Mouse (Mus musculus) adrenal gland, postnatal 25 days (tissue): ENCODE results near the gene Pth1r. TPM values are rescaled to one million over a fixed set of nuclear protein-coding genes. Genes with fewer than 3 reads are reported as not detected.
A peak's percentile ranks its signal among the peaks of the same experiment; 100 is the strongest.

Experiments
- DNase-seq: peaks from one replicate; pipeline ENCODE4 v3.0.0; 2021; ENCODE audit warnings: mixed read lengths
- total RNA-seq: library from RNA; stranded (reverse); gene quantifications from 2 replicates; pipeline ENCODE4 v1.2.3, GENCODE M21; 2021

Pth1r gene
- total RNA-seq, 1 experiment from 2014 or later = 9.7 TPM

DNA sequence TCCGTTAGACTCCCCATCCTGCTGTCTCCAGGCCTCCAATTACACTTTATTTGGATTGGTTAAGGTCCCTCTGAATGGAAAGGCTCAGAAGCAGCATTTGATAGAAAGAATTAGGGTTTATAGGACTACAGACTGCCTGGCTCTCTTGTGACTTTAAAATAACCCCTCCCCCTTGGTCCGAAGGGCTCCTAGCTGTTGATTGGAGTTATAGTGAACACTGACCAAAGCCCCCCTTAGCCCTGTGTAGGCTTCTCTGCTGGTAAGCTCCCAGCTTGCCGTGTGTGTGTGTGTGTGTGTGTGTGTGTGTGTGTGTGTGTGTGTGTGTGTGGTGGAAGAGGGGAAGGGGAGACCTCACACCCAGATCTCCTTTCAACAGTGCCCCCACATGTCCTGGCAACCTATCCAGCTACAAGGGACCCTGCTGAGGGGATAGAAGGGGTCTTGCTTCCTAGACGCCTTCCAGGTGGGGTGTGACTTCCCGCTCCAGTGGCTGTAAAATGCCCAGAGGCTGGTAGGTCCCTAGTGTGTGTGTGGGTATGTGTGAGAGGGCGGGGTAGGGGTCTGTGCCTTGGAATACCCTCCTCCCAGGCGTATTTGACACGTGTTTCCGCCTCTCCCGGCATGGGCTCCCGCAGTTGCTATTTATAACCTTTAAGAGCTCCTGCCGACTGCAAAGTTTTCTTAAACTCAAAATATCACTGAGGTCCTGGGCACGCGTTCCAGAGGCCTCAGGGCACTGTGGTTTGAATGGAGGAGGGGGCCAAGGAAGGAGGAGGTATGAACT is 3.7 kb upstream of the Pth1r start:
- DNase-seq = no peak

DNA sequence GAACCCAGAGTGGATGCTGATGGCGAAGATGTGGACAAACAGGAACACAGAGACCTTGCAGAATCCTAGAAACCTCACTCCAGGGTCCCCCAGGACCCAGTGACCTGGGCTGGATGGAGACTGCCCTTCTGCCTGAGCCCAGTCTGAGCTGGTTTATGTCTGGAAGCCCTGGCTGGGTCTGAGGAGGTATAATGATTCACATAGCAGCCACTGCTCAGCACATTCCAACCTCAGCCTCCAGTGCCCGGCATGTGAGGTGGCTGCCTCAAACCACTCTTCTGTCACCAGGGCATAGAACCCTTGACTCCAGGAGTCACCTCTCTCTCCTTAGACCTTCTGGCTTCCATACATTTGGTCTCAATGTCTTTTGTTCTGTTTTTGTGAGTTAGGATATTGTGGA is 1.5 kb upstream of the Pth1r start:
- no peak for DNase-seq

DNA sequence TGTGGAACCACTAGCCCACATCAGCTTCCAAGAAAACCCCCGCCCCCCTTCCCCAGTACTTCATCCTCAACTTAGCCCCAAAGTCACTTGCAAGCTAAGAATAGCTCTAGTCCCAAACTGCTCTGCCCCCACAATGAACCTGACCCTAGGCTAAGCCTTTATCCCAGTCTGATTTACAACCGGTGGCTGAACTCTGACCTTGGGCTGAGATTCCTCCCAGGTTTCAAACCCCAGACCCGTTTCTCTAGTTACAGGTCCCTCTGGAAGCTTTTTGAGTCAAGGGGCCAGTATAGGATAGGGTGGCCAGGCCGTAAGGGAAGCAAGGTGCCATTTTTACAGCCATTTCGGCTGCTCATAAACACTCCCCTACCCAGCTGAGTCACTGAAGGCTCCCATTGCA is 707 bp downstream of the Pth1r start:
- no peak for DNase-seq

DNA sequence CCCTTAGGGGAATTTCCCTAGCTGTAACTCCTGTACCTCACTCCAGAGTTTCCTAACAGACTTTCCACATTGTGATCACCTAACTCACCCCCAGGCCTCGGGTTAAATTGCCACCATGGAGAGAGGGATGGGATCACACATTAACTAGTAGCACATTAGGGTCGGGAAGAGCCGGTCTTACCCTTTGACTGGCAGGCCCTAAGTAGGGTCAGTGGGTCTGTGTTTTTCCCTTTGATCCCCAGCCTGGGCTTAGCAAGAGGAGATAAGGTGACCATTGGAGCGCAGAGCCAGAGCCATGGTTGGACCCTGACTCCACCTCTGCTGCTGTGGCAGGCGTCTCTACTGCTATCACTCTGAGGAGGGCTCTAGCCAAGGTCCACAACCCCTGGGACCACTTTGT is 1.2 kb downstream of the Pth1r start:
- no peak for DNase-seq

DNA sequence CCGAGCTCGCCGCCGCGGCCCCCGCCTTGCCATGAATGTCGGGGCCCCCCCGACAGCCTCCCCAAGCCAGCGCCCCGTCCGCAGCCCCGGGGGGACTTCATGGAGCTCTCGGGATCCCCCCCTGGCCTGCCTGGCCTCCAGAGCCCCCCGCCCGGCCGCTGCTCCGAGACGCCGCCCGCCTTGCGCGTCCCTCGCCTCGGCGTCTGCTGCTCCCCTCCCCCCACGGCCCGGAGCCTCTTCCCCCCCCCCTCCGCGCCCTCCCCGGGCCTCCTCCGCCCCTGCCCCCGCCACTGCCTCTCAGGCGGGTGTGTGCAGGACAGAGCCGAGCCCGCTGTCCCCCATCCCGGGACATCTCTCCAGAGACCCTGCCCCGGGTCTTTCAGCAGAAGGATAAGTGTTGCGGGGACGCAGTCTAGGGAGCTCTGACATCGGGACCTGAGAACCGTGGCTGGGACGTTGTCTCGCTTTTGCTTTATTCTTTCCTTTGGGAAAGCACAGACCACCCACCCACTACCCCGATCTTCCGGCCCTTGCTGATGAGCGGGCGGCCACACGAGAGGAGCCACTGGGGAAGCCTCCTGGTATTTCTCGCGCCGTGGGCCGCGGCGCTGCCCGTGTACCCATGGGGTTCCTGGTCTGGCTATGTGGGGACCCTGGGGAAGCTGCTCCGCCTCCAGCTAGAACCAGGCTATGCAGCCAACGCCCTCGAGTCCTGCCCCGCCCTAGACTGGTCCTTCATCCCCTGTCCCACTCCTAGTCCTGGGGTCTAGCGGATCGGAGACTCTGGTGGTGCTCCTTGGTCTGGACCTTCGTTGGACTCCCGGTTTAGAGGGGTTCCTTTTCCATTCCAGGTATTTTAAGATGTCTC is 3.3 kb downstream of the Pth1r start:
- DNase-seq = peak; percentile 26

DNA sequence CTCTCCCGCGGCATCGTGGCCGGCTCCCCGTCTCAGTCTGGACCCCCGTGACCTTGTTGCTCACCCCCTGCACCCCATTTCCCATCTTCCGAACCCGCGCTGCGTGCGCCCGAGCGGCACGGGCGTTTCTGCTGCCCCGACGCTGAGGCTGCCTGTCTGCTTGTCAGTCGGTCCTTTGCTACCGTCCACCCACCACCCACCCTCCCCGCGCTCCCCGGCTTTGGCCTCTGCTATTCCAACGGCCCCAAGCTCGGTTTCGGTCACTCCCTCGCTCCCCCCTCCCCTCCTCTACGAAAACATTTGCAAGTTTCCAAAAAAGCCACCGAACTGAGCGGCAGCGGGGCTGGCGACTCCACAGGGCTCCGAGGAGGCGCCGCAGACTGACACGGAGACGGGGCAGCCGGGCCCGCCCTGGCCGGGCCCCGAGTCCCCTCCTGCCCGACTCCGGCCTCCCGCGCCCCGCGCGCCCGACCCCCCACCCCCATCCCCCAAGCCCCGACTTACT is 3.9 kb downstream of the Pth1r start:
- peak; percentile 27 for DNase-seq

DNA sequence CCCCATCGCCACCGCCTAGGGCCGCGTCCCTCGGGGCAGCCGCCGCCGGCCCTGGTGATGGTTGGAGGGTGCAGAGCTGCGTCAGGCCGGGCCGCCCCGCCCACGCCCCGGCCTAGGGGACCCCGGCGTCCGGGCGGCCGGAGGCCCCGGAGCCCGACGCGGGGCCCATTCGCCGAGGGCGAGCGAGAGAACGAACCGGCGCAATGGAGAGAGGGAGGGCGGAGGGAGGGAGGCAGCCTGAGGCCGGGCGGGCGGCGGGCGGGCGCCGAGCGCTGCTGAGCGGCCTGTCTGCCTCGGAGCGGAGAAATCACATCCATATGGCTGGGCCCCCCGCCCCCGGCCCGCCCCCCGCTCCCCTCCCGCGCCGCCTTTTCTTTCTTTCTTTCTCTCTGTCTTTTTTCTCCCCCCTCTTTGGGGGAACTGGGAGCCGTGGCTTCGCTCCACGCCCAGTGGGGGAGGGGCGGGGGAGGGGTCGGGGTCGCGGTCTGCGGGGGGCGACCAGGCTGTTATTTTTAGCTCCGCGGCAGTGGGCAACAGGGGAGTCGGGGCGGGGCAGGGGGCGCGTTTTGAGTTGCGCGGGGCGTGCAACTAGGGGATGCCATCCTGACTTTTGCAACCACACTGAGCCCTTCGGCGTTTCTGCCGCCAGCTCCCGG is 4.5 kb downstream of the Pth1r start:
- peak; percentile 33 for DNase-seq

DNA sequence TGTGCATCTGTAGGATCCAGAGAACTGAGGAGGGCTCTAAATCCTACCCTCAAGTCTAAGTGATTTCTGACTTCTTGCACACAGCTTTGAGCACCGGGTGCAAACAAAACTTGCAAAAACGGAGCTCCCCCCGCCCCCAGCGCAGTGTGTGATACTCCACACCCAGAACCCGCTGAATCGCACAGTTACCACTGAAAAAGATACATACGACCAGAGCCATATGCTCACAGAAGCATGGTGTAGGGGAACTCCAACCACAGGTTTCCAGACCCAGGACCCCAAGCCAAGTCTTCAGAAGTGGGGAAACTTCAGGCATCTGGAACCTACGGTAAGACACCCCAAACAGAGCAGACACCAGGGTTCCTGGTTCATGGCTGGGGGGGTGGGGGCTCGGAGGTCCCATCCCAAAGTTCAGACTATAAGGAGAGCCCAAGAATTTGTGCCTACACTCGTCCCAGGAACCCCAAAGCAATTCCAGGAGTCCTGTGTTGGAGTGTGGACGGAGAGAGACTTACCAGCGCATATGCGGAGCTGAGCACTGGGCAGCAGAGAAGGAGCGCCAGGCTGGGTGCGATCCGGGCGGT is 5.1 kb downstream of the Pth1r start, which contains the start of gene Myl3:
Myl3 (plus strand) TSS at position 151 of the 584 bp plus-strand sequence.
- DNase-seq = no peak

DNA sequence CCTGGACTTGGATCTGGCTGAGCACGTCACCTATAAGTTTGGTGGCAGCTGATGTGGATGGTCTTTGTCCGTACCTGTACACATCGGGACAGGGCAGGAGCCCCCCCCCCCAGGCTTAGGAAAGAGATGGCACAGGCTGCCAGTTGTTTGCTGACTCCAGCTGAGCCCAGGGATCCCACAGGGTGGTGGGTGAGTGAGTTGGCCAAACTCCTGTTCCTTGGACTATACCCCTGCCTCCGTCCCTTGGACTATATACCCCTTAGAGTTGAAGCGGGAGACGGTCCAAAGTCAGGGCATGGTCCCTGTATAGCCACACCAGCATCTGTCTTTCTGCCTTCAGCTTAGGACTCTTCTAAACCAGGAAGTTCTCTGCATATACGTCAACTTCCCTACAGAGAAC is 7.0 kb downstream of the Pth1r start:
- no peak for DNase-seq

DNA sequence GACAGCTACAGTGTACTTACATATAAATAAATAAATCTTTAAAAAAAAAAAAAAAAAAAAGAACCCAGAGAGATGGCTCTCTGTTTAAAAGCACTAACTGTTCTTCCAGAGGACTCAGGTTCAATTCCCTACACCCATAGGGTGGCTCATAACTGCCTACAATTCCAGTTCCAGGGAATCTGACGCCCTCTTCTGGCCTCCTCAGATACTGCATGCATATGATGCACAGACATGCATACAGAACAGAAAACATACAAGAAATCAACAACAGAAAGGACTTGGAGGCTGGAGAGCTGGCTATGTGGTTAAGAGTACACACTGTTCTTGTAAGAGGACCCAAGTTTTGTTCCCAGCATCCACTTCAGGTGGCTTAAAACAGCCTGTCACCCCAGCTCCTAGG is 8.9 kb downstream of the Pth1r start:
- no peak for DNase-seq

DNA sequence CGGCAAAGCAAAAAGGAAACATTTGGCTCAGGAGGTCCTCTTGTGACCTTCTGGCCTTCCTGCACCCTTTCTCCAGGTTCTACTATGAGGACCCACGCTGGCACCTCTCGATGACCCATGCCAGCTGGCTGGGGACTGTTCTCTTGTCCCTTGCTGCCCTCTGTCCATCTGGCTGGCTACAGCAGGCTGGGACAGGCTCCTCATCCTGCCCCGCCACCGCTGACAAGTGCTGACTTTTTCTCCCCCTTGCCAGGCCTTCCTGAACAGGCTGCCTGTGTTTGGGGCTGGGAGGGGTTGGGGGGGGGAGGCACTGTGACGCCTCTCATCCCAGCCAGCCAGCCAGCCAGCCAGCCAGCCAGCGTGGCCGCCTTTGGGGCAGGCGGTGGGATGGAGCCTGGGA is 10.6 kb downstream of the Pth1r start:
- DNase-seq = no peak

DNA sequence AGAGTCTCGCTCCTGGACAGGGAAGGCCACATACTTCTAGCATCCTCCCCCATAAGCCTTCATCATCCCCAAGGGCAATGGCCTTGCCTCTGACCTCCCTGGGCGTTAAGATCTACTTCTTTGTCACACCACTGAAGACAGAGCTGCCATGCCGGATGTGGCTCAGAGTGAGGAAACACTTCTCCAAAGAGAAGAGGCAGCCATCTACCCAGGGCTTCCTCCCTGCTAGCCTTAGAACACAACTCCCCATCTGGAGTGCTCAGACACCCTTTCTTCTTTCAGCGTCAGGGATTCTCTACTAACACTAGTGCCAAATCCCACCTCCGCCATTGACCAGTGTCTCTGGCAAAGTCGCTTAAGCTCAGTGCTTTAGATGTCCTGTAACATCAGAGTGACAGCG is 12.8 kb downstream of the Pth1r start:
- DNase-seq = no peak

DNA sequence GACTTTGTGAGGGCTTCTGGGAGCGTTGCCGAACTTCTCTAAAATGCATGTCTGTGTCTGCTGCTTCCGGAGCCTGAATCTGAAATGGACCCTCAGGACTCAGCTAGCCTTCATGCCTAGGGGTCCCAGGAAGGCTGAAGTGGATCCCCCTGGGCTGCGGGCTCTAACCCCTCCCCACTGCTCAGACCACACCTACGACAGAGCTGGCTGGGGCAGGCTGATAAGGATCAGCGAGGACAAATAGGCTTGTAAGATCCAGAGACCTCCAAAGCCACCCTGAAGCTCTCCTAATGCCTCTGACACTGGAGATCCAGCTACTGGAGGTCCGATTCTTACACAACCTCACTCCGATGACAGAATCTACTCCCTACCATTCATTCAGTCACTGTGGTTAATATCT is 13.8 kb downstream of the Pth1r start:
- no peak for DNase-seq

DNA sequence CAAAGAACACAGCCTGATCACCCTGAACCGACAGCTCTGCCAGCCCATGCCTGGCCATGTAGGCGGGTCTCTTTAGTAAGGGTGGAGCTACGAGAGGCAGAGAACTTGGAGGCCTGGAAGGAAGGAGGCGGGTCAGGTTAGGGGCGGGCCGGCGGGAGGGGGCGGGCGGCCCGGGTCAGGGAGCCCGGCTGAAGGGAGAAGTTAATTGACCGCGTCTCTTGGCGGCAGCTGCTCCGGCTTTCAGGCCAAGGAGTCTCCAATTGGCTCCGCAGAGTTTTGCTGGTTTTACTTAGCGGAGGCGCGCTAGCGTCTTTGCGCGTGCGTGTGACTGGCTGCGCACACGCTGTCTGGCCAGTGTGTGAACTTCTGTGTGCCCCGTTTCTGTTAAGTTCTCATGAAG is 14.3 kb downstream of the Pth1r start:
- DNase-seq = peak; percentile 78

DNA sequence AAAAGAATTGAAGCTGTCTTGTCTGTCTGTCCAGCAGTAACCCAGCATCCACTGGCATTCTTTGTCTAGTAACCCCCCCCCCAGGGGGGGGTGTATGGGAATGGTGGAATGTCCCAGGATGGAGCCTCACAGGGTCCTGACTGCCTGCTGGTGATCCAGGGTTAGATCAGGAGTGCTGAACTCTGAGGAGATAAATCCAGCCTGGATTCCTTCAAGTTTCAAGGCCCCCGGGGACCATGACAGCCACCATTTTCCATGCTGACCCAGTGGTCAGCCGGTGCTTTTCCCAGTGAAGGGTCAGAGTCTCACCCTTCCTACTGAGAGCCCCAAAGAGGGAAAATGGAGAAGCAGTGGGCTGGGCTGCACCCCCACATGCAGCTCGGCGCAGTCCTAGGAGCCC is 15.1 kb downstream of the Pth1r start:
- no peak for DNase-seq

DNA sequence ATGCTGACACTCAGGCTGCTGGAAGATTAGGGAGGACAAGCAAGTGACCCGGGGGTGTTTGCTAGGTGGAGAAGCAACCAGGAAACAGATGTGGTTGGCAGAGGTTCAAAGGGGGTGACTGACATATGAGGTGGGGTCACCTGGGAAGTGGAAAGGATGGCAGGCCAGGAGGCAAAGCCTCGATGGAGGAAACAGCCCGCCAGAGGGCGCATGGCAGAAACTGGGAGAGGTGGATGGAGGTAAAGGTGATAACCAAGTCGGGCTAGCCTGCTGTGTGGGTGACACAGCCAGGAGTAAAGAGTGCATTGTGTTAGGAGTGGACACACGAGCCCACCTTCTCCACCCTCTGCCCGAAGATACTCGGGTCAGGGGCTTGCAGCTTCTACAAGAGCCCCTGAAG is 17.1 kb downstream of the Pth1r start:
- DNase-seq = peak; percentile 62

DNA sequence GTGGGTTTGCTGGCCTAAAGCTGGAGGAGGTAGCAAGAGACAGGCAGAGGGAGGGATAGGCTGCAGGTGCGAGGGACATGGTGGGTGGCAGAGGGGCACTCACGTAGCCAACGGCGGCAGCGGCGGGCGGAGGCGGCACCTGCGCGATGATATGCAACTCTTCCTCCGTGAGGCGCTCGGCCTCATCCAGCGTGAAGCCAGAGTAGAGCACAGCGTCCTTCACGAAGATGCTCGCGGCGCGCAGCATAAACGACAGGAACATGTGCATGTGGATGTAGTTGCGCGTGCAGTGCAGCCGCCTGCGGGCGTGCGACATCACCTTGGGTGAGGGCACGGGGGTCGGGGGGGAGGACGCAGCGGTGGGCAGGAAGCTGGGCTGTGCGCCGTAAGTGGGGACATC is 20.1 kb downstream of the Pth1r start:
- DNase-seq = no peak

DNA sequence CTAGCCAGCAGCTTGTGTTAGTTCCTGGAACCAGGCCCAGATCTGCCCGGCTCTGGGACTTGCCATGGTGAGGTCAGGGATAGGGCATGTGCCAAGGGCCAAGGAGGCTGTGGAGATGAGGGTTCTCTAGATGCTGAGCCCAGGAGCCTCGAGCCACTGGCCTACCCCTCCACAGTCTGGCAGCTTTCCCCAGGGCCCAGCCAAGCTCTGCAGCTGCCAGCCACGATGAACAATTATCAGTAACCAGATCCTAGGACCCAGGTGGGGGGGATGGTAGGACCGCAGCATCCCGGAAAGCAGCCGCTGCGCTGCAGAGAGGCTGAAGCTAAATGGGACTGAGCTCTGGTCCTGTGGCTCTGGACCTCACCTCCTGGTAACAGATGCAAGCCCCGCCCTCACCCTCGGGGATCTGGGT is 21.2 kb downstream of the Pth1r start:
- DNase-seq = peak; percentile 44

DNA sequence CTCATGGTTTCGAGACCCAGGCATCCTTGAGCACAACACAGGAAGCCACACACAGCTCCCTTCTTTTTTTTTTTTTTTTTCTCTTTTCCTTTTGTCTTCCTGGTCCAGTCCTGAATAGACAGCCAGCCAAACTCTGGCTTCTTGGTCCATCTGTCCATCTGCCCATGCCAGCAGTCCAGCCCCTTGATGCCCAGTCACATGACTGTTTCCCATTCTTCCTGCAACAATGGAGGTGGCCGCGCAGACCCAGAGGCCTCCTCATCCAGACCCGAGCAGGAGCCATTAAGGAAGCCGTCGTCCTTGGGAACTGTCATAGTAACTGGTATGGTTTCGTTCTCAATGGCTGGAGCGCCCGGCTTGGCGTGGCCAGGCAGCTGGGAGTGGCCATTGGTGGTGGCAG is 24.9 kb downstream of the Pth1r start:
- DNase-seq = no peak

DNA sequence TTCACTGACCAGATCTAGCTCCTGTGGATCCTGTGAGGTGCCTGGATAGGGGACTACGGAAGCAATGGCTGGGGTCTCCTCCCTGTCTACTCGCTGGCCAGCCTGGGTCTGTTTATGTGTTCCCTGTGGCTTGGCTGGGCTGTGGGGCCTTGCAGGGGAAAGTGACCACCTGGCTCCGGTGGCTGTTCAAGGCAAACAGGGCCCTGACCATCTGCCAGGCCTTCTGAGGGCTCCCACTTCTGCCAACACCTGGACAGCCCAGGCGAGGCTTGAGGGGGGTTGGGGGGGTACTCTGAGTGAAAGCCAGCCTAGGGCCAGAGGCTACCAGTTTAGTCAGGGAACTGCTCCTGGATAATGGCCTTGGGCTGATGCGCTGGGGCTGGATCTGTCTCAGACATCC is 27.0 kb downstream of the Pth1r start:
- no peak for DNase-seq

DNA sequence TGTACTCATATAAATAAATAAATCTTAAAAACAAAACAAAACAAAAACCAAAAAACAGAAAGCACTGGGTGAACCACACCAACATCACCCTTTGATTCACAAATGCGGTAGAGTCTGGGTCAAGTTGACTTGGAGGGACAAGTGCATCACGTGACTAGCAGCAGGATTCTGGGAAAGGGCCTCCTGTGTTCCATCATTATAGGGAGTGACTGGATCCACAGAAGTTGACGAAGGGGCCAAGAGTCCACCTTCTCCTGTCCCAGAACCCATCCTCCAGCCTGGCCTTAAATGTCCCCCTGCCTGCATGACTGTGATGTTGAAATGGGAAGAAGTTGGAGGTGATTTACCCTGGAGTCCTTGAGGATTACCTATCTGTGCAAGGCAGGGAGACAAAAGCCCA is 28.1 kb downstream of the Pth1r start:
- DNase-seq = no peak

DNA sequence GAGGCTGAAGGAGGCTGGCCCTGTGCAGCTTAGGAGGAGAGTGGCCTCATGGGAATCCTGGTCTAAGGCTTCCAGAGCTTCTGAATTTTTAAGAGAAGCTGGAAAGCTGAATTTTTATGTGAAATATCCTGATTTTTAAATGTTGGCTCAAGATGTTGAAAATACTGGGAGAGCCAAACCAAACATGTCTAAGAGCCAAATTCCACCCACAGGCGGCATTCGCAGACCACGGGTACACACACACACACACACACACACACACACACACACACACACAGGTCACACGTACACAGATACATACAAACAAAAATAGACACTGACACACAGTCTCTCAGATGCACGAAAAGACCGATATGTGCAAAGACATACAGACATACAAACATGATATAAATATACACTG is 28.9 kb downstream of the Pth1r start:
- no peak for DNase-seq

DNA sequence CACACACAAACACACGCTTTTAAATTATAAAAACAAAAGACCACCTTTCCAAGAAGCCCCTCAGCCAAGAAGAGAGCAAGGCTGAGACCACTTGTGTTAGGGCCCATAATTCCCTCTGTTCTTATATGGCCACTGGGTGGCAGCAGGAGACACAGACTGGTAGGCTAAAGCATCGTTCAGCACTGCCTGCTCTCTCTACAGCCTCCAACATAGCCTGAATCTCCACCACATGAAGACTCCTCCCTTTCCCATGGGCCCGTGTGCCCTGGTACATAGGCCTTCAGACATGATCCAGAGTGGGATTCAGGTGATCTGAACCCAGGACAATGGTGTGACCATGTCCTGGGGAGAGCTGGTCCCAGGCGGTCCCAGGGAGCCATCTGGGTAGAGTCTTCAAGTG is 30.2 kb downstream of the Pth1r start:
- peak; percentile 28 for DNase-seq
